Mouse (Mus musculus) intestine, embryonic 14.5 days (tissue): ENCODE results near the gene Smyd1. TPM values are rescaled to one million over a fixed set of nuclear protein-coding genes. Genes with fewer than 3 reads are reported as not detected.

Source experiments
- ATAC-seq: fragments of 200-750 bp; cut with Nextera tagmentation; replicated peaks from 2 replicates; pipeline ENCODE4 v1.8.0; 2017; ENCODE audit warnings: low read depth, moderate number of reproducible peaks, moderate TSS enrichment, moderate library complexity; ENCODE audit not compliant: low FRiP score, low TSS enrichment
- DNase-seq: peaks from one replicate; pipeline ENCODE4 v3.0.0-alpha.2; 2018; ENCODE audit warnings: low spot score
- H3K27ac ChIP-seq: fragments of 300-500 bp; sonication (generic); 2 replicates; pipeline ENCODE4 v1.5.1; 2014; ENCODE audit warnings: low read depth, mild to moderate bottlenecking, control low read depth
- H3K27me3 ChIP-seq: fragments of 300-500 bp; sonication (generic); replicated peaks from 2 replicates; pipeline ENCODE4 v1.6.1; 2014; ENCODE audit warnings: low read length, control low read depth; ENCODE audit not compliant: control insufficient read depth, insufficient read depth
- H3K36me3 ChIP-seq: fragments of 300-500 bp; sonication (generic); 2 replicates; pipeline ENCODE4 v1.6.1; 2014; ENCODE audit warnings: low read length, control low read depth; ENCODE audit not compliant: control insufficient read depth, insufficient read depth
- H3K4me1 ChIP-seq: fragments of 300-500 bp; sonication (generic); replicated peaks from 2 replicates; pipeline ENCODE4 v1.6.1; 2014; ENCODE audit warnings: low read length, control low read depth, mixed read lengths; ENCODE audit not compliant: control insufficient read depth, insufficient read depth
- H3K4me2 ChIP-seq: fragments of 300-500 bp; sonication (generic); 2 replicates; pipeline ENCODE4 v1.6.1; 2014; ENCODE audit warnings: low read length
- H3K4me3 ChIP-seq: fragments of 300-500 bp; sonication (generic); 2 replicates; pipeline ENCODE4 v1.5.1; 2014; ENCODE audit warnings: low read depth, low read length, control low read depth, mixed read lengths
- H3K9ac ChIP-seq: fragments of 300-500 bp; sonication (generic); 2 replicates; pipeline ENCODE4 v1.6.1; 2014; ENCODE audit warnings: mild to moderate bottlenecking, low read length
- H3K9me3 ChIP-seq: fragments of 300-500 bp; sonication (generic); 2 replicates; pipeline ENCODE4 v1.6.1; 2016; ENCODE audit warnings: low read length, control low read depth; ENCODE audit not compliant: control insufficient read depth
- WGBS: fragments of 180-500 bp; shearing (Covaris S2); extraction: QIAGEN DNeasy Blood & Tissue Kit; methylation state at CpG from one replicate; pipeline ENCODE4 v1.1.7; 2014; 5-methylcytosine and 5-hydroxymethylcytosine counted together
- polyA plus RNA-seq: library from polyadenylated mRNA; unstranded; fragments of >200 nt; fragmentation: Nextera tagmentation; extraction: Ambion mirVana; gene quantifications from 2 replicates; pipeline ENCODE4 v1.2.1, GENCODE M21; 2014

Gene Smyd1
- polyA plus RNA-seq, 1 experiment from 2014 or later = 0.78 TPM

- Histone ChIP-seq H3K4me3 (no peak overlapping the region), H3K4me2 (no peak overlapping the region), H3K9ac (no peak overlapping the region), H3K27me3 (no peaks in the 10 kb centered on the region), H3K9me3 (no peaks in the 10 kb centered on the region), H3K4me1 (no peaks in the 10 kb centered on the region), H3K27ac (no peak overlapping the region), H3K36me3 (no peaks in the 10 kb centered on the region)
- ATAC-seq = no peak
- WGBS = 76% methylated on average over 1 of the region's 1 CpGs
- no peak for DNase-seq
These were observed 79.2 kb downstream of the Smyd1 start for GRCm38 (mm10) chr6:71242811-71243210.

DNA sequence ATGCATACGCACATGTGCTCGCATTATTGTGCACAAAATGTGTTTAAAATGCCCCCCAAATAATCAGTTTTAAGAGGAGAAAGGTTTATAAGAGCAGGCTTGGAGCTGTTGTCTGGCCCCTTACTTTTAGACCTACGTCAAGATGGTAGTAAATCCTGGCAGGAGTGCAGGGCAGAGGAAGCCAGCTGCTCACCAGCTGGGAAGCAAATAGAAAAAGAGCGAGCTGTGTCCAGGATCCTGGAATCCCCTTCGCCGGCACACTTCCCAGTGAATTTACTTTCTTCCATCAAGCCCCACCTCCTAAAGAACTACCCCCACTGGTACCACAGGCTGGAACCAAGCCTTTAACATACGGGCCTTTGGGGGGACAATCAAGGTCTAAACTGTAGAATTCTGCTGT, 81.2 kb downstream of the Smyd1 start:
- DNase-seq = no peak

DNA sequence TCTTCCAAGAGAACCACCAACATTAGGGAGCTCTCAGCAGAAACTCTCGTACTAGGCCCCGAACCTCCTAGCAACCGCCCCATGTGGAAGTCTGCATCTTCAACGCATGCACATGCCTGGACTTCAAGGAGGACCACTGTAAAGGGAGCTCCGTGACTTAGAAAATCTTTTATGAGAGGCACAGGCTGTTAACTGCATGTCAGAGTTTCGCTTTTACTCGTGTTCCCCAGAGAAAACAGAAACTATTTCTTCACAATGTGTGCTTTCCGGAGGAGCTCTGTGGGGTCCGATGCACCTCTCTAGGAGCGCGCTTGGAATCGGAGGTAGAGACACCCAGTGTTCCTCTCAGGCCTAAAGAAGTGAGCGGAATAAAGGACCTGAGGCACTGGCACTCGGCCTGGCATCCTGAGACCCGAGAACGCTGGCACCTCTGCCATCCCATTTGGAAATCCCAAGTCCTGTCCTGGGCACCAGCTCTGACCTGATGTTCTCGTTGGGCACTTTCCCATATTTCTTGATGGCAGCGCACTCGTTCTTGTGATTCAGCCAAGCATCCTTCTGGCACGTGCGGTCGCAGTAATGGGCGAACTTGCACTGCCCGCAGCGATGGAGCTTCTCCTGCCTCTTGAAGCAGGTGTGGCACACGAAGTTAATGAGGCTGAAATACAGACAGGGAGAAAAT, 82.8 kb downstream of the Smyd1 start:
- Histone ChIP-seq H3K9me3 (no peaks in the 10 kb centered on the region), H3K27ac (no peak overlapping the region), H3K27me3 (no peaks in the 10 kb centered on the region), H3K9ac (no peak overlapping the region), H3K4me3 (no peak overlapping the region), H3K36me3 (no peaks in the 10 kb centered on the region), H3K4me2 (no peak overlapping the region), H3K4me1 (no peaks in the 10 kb centered on the region)
- no peak for DNase-seq
- WGBS = 91% methylated on average over 26 of the region's 26 CpGs
- ATAC-seq = no peak

More for the DNA sequence above, 81.2 kb downstream of the Smyd1 start:
- H3K27ac ChIP-seq = no peak overlapping the region
- WGBS = 67% methylated on average over 7 of the region's 7 CpGs
- no peaks in the 10 kb centered on the region for H3K36me3 ChIP-seq
- H3K4me2 ChIP-seq = no peak overlapping the region
- no peak overlapping the region for H3K9ac ChIP-seq
- no peaks in the 10 kb centered on the region for H3K4me1 ChIP-seq
- no peak overlapping the region for H3K4me3 ChIP-seq
- ATAC-seq = no peak
- no peaks in the 10 kb centered on the region for H3K9me3 ChIP-seq
- H3K27me3 ChIP-seq = no peaks in the 10 kb centered on the region

DNA sequence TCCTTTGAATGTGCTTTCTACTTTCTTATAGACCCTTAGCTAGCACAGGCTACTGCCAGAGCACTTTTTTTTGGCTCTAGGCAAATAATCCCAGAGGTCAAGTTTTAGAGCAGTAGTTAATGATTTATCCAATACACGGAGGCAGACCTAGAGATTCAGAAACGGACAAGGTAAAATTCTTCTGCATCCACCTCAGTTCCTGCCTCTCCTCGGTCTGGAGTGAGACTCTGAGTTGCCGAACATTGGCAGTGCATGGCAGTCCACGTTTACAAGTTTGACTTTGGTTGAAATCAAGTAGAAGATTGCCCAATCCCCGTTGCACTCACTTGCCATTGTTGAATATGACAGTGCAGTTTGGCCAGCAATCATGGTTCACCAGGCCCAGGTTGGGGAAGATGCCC, 85.0 kb downstream of the Smyd1 start:
- DNase-seq (no peak), ATAC-seq (peak; percentile 41; the same call in 1 of the 2 replicates)
- no peaks in the 10 kb centered on the region for H3K4me1 ChIP-seq
- H3K9me3 ChIP-seq = no peaks in the 10 kb centered on the region
- H3K4me3 ChIP-seq = no peak overlapping the region
- no peaks in the 10 kb centered on the region for H3K27me3 ChIP-seq
- H3K36me3 ChIP-seq = no peaks in the 10 kb centered on the region
- H3K4me2 ChIP-seq = no peak overlapping the region
- 71% methylated on average over 6 of the region's 6 CpGs for WGBS
- no peak overlapping the region for H3K9ac ChIP-seq
- H3K27ac ChIP-seq = no peak overlapping the region

- H3K27ac ChIP-seq = no peak overlapping the region; the same call in 1 of the 2 replicates
- H3K4me2 ChIP-seq = no peak overlapping the region
These were observed 85.5 kb downstream of the Smyd1 start for GRCm38 (mm10) chr6:71236506-71236905.

DNA sequence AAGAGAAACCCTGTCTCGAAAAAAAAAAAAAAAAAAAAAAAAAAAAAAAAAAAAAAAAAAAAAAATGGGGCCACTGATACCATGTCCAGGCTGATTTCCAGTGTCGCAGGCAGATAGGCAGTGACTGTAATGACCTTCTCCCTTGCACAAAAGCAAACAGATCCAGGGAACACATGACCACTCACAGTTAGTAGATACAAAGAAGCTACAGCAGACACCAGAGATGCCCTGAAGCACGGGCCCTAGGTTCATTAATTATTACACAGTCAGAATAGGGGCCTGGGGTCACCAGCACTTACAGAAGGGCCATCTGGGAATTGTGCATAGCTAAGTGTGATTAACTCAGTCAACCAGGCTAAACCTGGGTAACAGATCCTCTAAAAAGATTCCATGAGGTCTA, 86.1 kb downstream of the Smyd1 start:
- no peaks in the 10 kb centered on the region for H3K27me3 ChIP-seq
- ATAC-seq (no peak), DNase-seq (no peak)
- no peak overlapping the region for H3K27ac ChIP-seq
- no peaks in the 10 kb centered on the region for H3K4me1 ChIP-seq
- no peaks in the 10 kb centered on the region for H3K36me3 ChIP-seq
- H3K9ac ChIP-seq = no peak overlapping the region
- no peak overlapping the region for H3K4me2 ChIP-seq
- no peak overlapping the region for H3K4me3 ChIP-seq
- no peaks in the 10 kb centered on the region for H3K9me3 ChIP-seq
- WGBS = 57% methylated on average over 3 of the region's 3 CpGs

More at GRCm38 (mm10) chr6:71236506-71236905, 85.5 kb downstream of the Smyd1 start:
- ATAC-seq = no peak
- H3K4me3 ChIP-seq = no peak overlapping the region
- no peak for DNase-seq
- H3K9ac ChIP-seq = no peak overlapping the region
- no peaks in the 10 kb centered on the region for H3K36me3 ChIP-seq
- H3K9me3 ChIP-seq = no peaks in the 10 kb centered on the region
- 71% methylated on average over 6 of the region's 6 CpGs for WGBS
- H3K4me1 ChIP-seq = no peaks in the 10 kb centered on the region
- no peaks in the 10 kb centered on the region for H3K27me3 ChIP-seq

DNA sequence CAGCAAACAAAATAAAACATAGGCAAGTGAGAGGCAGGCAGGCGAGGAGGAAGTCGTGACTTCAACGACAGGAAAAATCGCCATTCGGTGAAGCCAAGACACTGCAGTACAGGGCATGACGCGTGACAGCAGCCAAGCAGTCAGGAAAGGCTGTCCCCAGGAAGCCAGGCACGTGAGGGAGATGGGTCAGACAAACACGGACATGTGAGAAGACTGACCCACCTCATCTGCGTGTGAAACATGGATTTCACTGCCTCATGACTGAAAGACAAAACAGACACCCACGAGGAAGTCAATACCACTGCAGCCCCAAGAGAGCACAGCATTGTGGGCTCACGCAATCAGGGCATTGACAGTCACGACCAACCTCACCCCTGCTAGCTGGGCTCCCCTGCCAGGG, 86.9 kb downstream of the Smyd1 start:
- H3K4me2 ChIP-seq = no peak overlapping the region
- ATAC-seq = no peak

DNA sequence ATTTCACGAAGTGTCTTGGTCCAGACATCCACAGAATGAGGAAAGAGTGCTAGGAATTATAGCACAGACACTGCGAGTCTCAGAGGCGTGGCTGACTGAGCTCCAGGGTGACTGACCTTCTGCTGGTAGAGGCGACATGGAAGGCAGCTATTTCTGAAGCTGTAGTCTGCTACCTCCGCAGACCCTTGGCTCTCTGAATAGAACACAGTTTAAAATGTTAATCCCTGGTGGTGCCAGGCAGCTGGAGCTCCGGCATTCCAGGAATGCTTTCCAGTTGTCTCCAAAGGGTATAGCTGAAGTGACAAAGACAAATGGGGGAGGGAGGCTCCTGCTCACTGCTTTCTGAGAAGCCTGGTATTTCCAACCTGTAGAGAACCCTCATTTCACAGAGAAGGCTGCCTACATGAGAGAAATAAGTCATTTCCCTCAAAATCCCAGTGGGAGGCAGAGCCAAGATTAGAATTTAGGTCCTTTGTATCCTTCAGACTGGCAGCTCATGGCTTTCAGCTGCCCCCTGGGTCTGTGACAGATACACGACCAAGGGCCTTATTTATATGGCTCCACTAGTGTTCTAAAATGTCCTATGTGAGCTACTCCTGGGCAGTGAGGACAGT, 94.8 kb downstream of the Smyd1 start:
- ATAC-seq (no peak), DNase-seq (no peak)
- no peaks in the 10 kb centered on the region for H3K4me1 ChIP-seq
- H3K27ac ChIP-seq = no peak overlapping the region
- no peaks in the 10 kb centered on the region for H3K9me3 ChIP-seq
- H3K9ac ChIP-seq = no peak overlapping the region
- 11% methylated on average over 7 of the region's 7 CpGs for WGBS
- no peaks in the 10 kb centered on the region for H3K27me3 ChIP-seq
- H3K4me2 ChIP-seq = no peak overlapping the region
- no peak overlapping the region for H3K4me3 ChIP-seq
- no peaks in the 10 kb centered on the region for H3K36me3 ChIP-seq

More for the DNA sequence above, 86.9 kb downstream of the Smyd1 start:
- 75% methylated on average over 13 of the region's 13 CpGs for WGBS
- no peak for DNase-seq
- Histone ChIP-seq H3K9ac (no peak overlapping the region), H3K4me3 (no peak overlapping the region), H3K27ac (no peak overlapping the region), H3K9me3 (no peaks in the 10 kb centered on the region), H3K36me3 (no peaks in the 10 kb centered on the region), H3K27me3 (no peaks in the 10 kb centered on the region), H3K4me1 (no peaks in the 10 kb centered on the region)

DNA sequence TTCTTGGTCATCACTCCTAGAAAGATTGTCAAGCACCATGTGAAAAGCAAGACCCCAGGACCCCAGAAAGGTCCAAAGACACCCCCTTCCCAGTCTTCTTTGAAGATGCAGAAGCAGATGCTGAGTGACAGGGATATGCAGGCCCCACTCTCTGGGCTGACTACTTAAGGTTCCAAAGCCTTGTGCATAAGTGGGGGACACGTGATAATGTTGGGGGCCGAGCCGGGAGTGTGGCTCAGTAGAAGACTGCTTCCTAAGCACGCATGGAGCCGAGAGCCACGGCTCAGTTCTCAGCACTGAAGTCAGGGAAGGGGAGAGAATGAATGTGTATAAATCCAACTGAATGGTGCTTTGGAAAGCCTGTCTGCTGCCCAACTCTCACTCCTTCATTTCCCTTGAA, 95.5 kb downstream of the Smyd1 start:
- Histone ChIP-seq H3K36me3 (no peaks in the 10 kb centered on the region), H3K4me1 (no peaks in the 10 kb centered on the region), H3K4me3 (no peak overlapping the region), H3K27me3 (no peaks in the 10 kb centered on the region), H3K9ac (no peak overlapping the region), H3K4me2 (no peak overlapping the region), H3K27ac (no peak overlapping the region), H3K9me3 (no peaks in the 10 kb centered on the region)
- DNase-seq = no peak
- ATAC-seq = no peak
- WGBS = 29% methylated on average over 6 of the region's 6 CpGs
